Mouse (Mus musculus): Measurements from ENCODE around the gene Phactr2. TPM values are rescaled to one million over a fixed set of nuclear protein-coding genes. Genes with fewer than 3 reads are reported as not detected.

The Phactr2 gene
- polyA plus RNA-seq, 1 experiment from 2014 or later, result 16.8 TPM

GRCm38 (mm10) chr10:13180211-13180610 lies 294.0 kb downstream of the Phactr2 start:
- 71% methylated on average over 7 of the region's 7 CpGs for WGBS

GRCm38 (mm10) chr10:13177973-13178624 lies 296.1 kb downstream of the Phactr2 start, which contains the start of gene Zc2hc1b:
TSS of gene Zc2hc1b (minus strand) at chr10:13178023.
- Histone ChIP-seq H3K27me3 (ENCODE audit: control insufficient read depth, insufficient read depth, low read length) (no peaks in the 10 kb centered on the region), H3K4me1 (replicated peaks; ENCODE audit: control insufficient read depth, insufficient read depth) (no peaks in the 10 kb centered on the region), H3K9ac (ENCODE audit: low read length) (no peak within 1 kb of the TSS), H3K9me3 (ENCODE audit: control insufficient read depth, low read length) (no peaks in the 10 kb centered on the region), H3K27ac (replicated peaks) (no peak within 1 kb of the TSS), H3K4me2 (replicated peaks; ENCODE audit: low read depth) (no peak within 1 kb of the TSS), H3K36me3 (ENCODE audit: control insufficient read depth, insufficient read depth, low read length) (peaks cover 16% of the 10 kb centered on the region), H3K4me3 (ENCODE audit: low read depth, low read length) (no peak within 1 kb of the TSS)
- ATAC-seq (ENCODE audit: low FRiP score, low TSS enrichment) (no peak), DNase-seq (ENCODE audit: low spot score) (peak; percentile 4)
- no peak for TF ChIP-seq CTCF (IDR thresholded peaks at IDR 0.05; ENCODE audit: low read depth)
- no peak for TF ChIP-seq EP300 (optimal IDR thresholded peaks at IDR 0.05)
- 44% methylated on average over 7 of the region's 7 CpGs for WGBS

More at GRCm38 (mm10) chr10:13180211-13180610, 294.0 kb downstream of the Phactr2 start:
- Histone ChIP-seq H3K4me1 (replicated peaks; ENCODE audit: control insufficient read depth, insufficient read depth) (no peaks in the 10 kb centered on the region), H3K4me2 (replicated peaks; ENCODE audit: low read depth) (no peak overlapping the region), H3K9ac (ENCODE audit: low read length) (no peak overlapping the region), H3K36me3 (ENCODE audit: control insufficient read depth, insufficient read depth, low read length) (peaks cover 16% of the 10 kb centered on the region), H3K9me3 (ENCODE audit: control insufficient read depth, low read length) (no peaks in the 10 kb centered on the region), H3K27me3 (ENCODE audit: control insufficient read depth, insufficient read depth, low read length) (no peaks in the 10 kb centered on the region), H3K4me3 (ENCODE audit: low read depth, low read length) (no peak overlapping the region), H3K27ac (replicated peaks) (no peak overlapping the region)
- ATAC-seq (ENCODE audit: low FRiP score, low TSS enrichment) (no peak), DNase-seq (ENCODE audit: low spot score) (peak; percentile 11)
- TF ChIP-seq CTCF (IDR thresholded peaks at IDR 0.05; ENCODE audit: low read depth) (no peak), EP300 (optimal IDR thresholded peaks at IDR 0.05) (no peak)

- Histone ChIP-seq H3K27ac (replicated peaks) (no peak overlapping the region), H3K4me2 (replicated peaks; ENCODE audit: low read depth) (no peak overlapping the region), H3K4me1 (replicated peaks; ENCODE audit: control insufficient read depth, insufficient read depth) (0 out of 2 replicates have a peak, but pooled peaks cover 6% of the 10 kb centered on the region), H3K4me3 (ENCODE audit: low read depth, low read length) (no peak overlapping the region), H3K36me3 (ENCODE audit: control insufficient read depth, insufficient read depth, low read length) (peaks cover 8% of the 10 kb centered on the region), H3K9ac (ENCODE audit: low read length) (no peak overlapping the region), H3K9me3 (ENCODE audit: control insufficient read depth, low read length) (no peaks in the 10 kb centered on the region), H3K27me3 (ENCODE audit: control insufficient read depth, insufficient read depth, low read length) (no peaks in the 10 kb centered on the region)
- 71% methylated on average over 7 of the region's 7 CpGs for WGBS
- ATAC-seq (ENCODE audit: low FRiP score, low TSS enrichment), result no peak
- no peak for TF ChIP-seq EP300 (optimal IDR thresholded peaks at IDR 0.05)
- no peak for TF ChIP-seq CTCF (IDR thresholded peaks at IDR 0.05; ENCODE audit: low read depth)
- DNase-seq (ENCODE audit: low spot score), result no peak
Measured at GRCm38 (mm10) chr10:13175866-13176265, 298.3 kb downstream of the Phactr2 start.

- 38% methylated on average over 10 of the region's 10 CpGs for WGBS
- Histone ChIP-seq H3K4me2 (replicated peaks; ENCODE audit: low read depth) (no peak overlapping the region), H3K27me3 (ENCODE audit: control insufficient read depth, insufficient read depth, low read length) (no peaks in the 10 kb centered on the region), H3K9me3 (ENCODE audit: control insufficient read depth, low read length) (no peaks in the 10 kb centered on the region), H3K9ac (ENCODE audit: low read length) (no peak overlapping the region), H3K4me1 (replicated peaks; ENCODE audit: control insufficient read depth, insufficient read depth) (0 out of 2 replicates have a peak, but pooled peaks cover 6% of the 10 kb centered on the region), H3K4me3 (ENCODE audit: low read depth, low read length) (no peak overlapping the region), H3K36me3 (ENCODE audit: control insufficient read depth, insufficient read depth, low read length) (no peaks in the 10 kb centered on the region), H3K27ac (replicated peaks) (peak overlapping the region; percentile 46; the same call in 1 of the 2 replicates)
- ATAC-seq (ENCODE audit: low FRiP score, low TSS enrichment) (peak; percentile 69; the same call in 1 of the 2 replicates), DNase-seq (ENCODE audit: low spot score) (peak; percentile 26)
- TF ChIP-seq CTCF (IDR thresholded peaks at IDR 0.05; ENCODE audit: low read depth), result no peak
- no peak for TF ChIP-seq EP300 (optimal IDR thresholded peaks at IDR 0.05)
Measured at GRCm38 (mm10) chr10:13172798-13173221, 301.4 kb downstream of the Phactr2 start.

GRCm38 (mm10) chr10:13171461-13171860 lies 302.8 kb downstream of the Phactr2 start:
- Histone ChIP-seq H3K9ac (ENCODE audit: low read length) (no peak overlapping the region), H3K27ac (replicated peaks) (no peak overlapping the region; the same call in 1 of the 2 replicates), H3K4me3 (ENCODE audit: low read depth, low read length) (no peak overlapping the region), H3K36me3 (ENCODE audit: control insufficient read depth, insufficient read depth, low read length) (no peaks in the 10 kb centered on the region), H3K27me3 (ENCODE audit: control insufficient read depth, insufficient read depth, low read length) (no peaks in the 10 kb centered on the region), H3K9me3 (ENCODE audit: control insufficient read depth, low read length) (no peaks in the 10 kb centered on the region), H3K4me2 (replicated peaks; ENCODE audit: low read depth) (no peak overlapping the region), H3K4me1 (replicated peaks; ENCODE audit: control insufficient read depth, insufficient read depth) (0 out of 2 replicates have a peak, but pooled peaks cover 6% of the 10 kb centered on the region)
- DNase-seq (ENCODE audit: low spot score) (no peak), ATAC-seq (ENCODE audit: low FRiP score, low TSS enrichment) (no peak)
- no peak for TF ChIP-seq CTCF (IDR thresholded peaks at IDR 0.05; ENCODE audit: low read depth)
- TF ChIP-seq EP300 (optimal IDR thresholded peaks at IDR 0.05), result no peak
- 47% methylated on average over 2 of the region's 2 CpGs for WGBS

Data from stomach, postnatal 0 days (tissue).